Mouse (Mus musculus): Measurements from ENCODE around the gene Rac3. TPM values are rescaled to one million over a fixed set of nuclear protein-coding genes. Genes with fewer than 3 reads are reported as not detected.

Rac3 gene
- polyA plus RNA-seq, 1 experiment from 2014 or later, result 58.2 TPM

Other genes with a start within 250 kb of the Rac3 start
- 171 and 186 TPM in 2 replicates for gene Mrpl12, start 236.9 kb upstream of the Rac3 start, polyA plus RNA-seq (2016; fragmentation: Nextera tagmentation; extraction: Ambion mirVana)
- gene Slc25a10, start 229.6 kb upstream of the Rac3 start, polyA plus RNA-seq (2016; fragmentation: Nextera tagmentation; extraction: Ambion mirVana), result 50.6 and 53.3 TPM in 2 replicates
- gene Gcgr, start 190.8 kb upstream of the Rac3 start, polyA plus RNA-seq (2016; fragmentation: Nextera tagmentation; extraction: Ambion mirVana), result 0.14 and 0.17 TPM in 2 replicates
- gene Mcrip1, start 171.7 kb upstream of the Rac3 start, polyA plus RNA-seq (2016; fragmentation: Nextera tagmentation; extraction: Ambion mirVana), result 219 and 261 TPM in 2 replicates
- 0.27 TPM in 1 of 2 replicates, not detected in the other for gene Ppp1r27, start 170.3 kb upstream of the Rac3 start, polyA plus RNA-seq (2016; fragmentation: Nextera tagmentation; extraction: Ambion mirVana)
- gene P4hb, start 148.2 kb upstream of the Rac3 start, polyA plus RNA-seq (2016; fragmentation: Nextera tagmentation; extraction: Ambion mirVana), result 519 and 570 TPM in 2 replicates
- gene Arhgdia, start 139.8 kb upstream of the Rac3 start, polyA plus RNA-seq (2016; fragmentation: Nextera tagmentation; extraction: Ambion mirVana), result 799 and 820 TPM in 2 replicates
- gene Alyref, start 123.1 kb upstream of the Rac3 start, polyA plus RNA-seq (2016; fragmentation: Nextera tagmentation; extraction: Ambion mirVana), result 607 and 643 TPM in 2 replicates
- 237 TPM in 2 replicates for gene Anapc11, start 123.0 kb upstream of the Rac3 start, polyA plus RNA-seq (2016; fragmentation: Nextera tagmentation; extraction: Ambion mirVana)
- gene Npb, start 113.0 kb upstream of the Rac3 start, polyA plus RNA-seq (2016; fragmentation: Nextera tagmentation; extraction: Ambion mirVana), result 0.34 and 0.63 TPM in 2 replicates
- 139 and 160 TPM in 2 replicates for gene Pcyt2, start 103.5 kb upstream of the Rac3 start, polyA plus RNA-seq (2016; fragmentation: Nextera tagmentation; extraction: Ambion mirVana)
- gene Sirt7, start 96.2 kb upstream of the Rac3 start, polyA plus RNA-seq (2016; fragmentation: Nextera tagmentation; extraction: Ambion mirVana), result 37.0 and 42.4 TPM in 2 replicates
- gene Mafg, start 87.9 kb upstream of the Rac3 start, polyA plus RNA-seq (2016; fragmentation: Nextera tagmentation; extraction: Ambion mirVana), result 23.1 and 26.2 TPM in 2 replicates
- gene Pycr1, start 77.7 kb upstream of the Rac3 start, polyA plus RNA-seq (2016; fragmentation: Nextera tagmentation; extraction: Ambion mirVana), result 37.6 and 38.7 TPM in 2 replicates
- gene Myadml2, start 73.3 kb upstream of the Rac3 start, polyA plus RNA-seq (2016; fragmentation: Nextera tagmentation; extraction: Ambion mirVana), result not detected in 2 replicates
- gene Notum, start 60.3 kb upstream of the Rac3 start, polyA plus RNA-seq (2016; fragmentation: Nextera tagmentation; extraction: Ambion mirVana), result 2.3 and 4.3 TPM in 2 replicates
- 147 and 178 TPM in 2 replicates for gene Aspscr1, start 48.5 kb upstream of the Rac3 start, polyA plus RNA-seq (2016; fragmentation: Nextera tagmentation; extraction: Ambion mirVana)
- 129 and 137 TPM in 2 replicates for gene Cenpx, start 7.7 kb upstream of the Rac3 start, polyA plus RNA-seq (2016; fragmentation: Nextera tagmentation; extraction: Ambion mirVana)
- 55.8 and 57.7 TPM in 2 replicates for gene Lrrc45, start 7.5 kb upstream of the Rac3 start, polyA plus RNA-seq (2016; fragmentation: Nextera tagmentation; extraction: Ambion mirVana)
- gene Dcxr, start 5.8 kb downstream of the Rac3 start, polyA plus RNA-seq (2016; fragmentation: Nextera tagmentation; extraction: Ambion mirVana), result 17.9 and 19.8 TPM in 2 replicates
- 1.6 and 2.1 TPM in 2 replicates for gene Cbr2, start 10.6 kb downstream of the Rac3 start, polyA plus RNA-seq (2016; fragmentation: Nextera tagmentation; extraction: Ambion mirVana)
- 8.9 and 12.2 TPM in 2 replicates for gene Hmga1b, start 41.3 kb downstream of the Rac3 start, polyA plus RNA-seq (2016; fragmentation: Nextera tagmentation; extraction: Ambion mirVana)
- 46.4 and 63.7 TPM in 2 replicates for gene Rfng, start 62.7 kb downstream of the Rac3 start, polyA plus RNA-seq (2016; fragmentation: Nextera tagmentation; extraction: Ambion mirVana)
- gene Gps1, start 62.8 kb downstream of the Rac3 start, polyA plus RNA-seq (2016; fragmentation: Nextera tagmentation; extraction: Ambion mirVana), result 276 and 285 TPM in 2 replicates
- gene Dus1l, start 74.9 kb downstream of the Rac3 start, polyA plus RNA-seq (2016; fragmentation: Nextera tagmentation; extraction: Ambion mirVana), result 95.4 and 97.1 TPM in 2 replicates
- gene Fasn, start 103.1 kb downstream of the Rac3 start, polyA plus RNA-seq (2016; fragmentation: Nextera tagmentation; extraction: Ambion mirVana), result 131 TPM in 2 replicates
- gene Ccdc57, start 211.4 kb downstream of the Rac3 start, polyA plus RNA-seq (2016; fragmentation: Nextera tagmentation; extraction: Ambion mirVana), result 6.1 and 6.4 TPM in 2 replicates
- 111 and 204 TPM in 2 replicates for gene Slc16a3, start 227.0 kb downstream of the Rac3 start, polyA plus RNA-seq (2016; fragmentation: Nextera tagmentation; extraction: Ambion mirVana)